Mouse (Mus musculus) stomach, embryonic 16.5 days (tissue): Measurements from ENCODE around the gene Ppm1d. TPM values are rescaled to one million over a fixed set of nuclear protein-coding genes. Genes with fewer than 3 reads are reported as not detected.
A peak's percentile ranks its signal among the peaks of the same experiment; 100 is the strongest.

Source experiments
- ATAC-seq: fragments of 200-750 bp; cut with Nextera tagmentation; 2 replicates; pipeline ENCODE4 v1.8.0; 2017; ENCODE audit warnings: moderate number of reproducible peaks, moderate TSS enrichment; ENCODE audit not compliant: insufficient read depth, low FRiP score
- H3K27ac ChIP-seq: fragments of 300-500 bp; sonication (generic); 2 replicates; pipeline ENCODE4 v1.5.1; 2014; ENCODE audit warnings: low read length
- H3K27me3 ChIP-seq: fragments of 300-500 bp; sonication (generic); 2 replicates; pipeline ENCODE4 v1.6.1; 2014; ENCODE audit warnings: low read length, control low read depth, mixed read lengths; ENCODE audit not compliant: control insufficient read depth, insufficient read depth
- H3K36me3 ChIP-seq: fragments of 300-500 bp; sonication (generic); 2 replicates; pipeline ENCODE4 v1.6.1; 2014; ENCODE audit warnings: low read length; ENCODE audit not compliant: control insufficient read depth, insufficient read depth
- H3K4me1 ChIP-seq: fragments of 300-500 bp; sonication (generic); 2 replicates; pipeline ENCODE4 v1.6.1; 2014; ENCODE audit warnings: low read length, control low read depth, mixed read lengths; ENCODE audit not compliant: control insufficient read depth, insufficient read depth
- H3K4me2 ChIP-seq: fragments of 300-500 bp; sonication (generic); 2 replicates; pipeline ENCODE4 v1.6.1; 2014; ENCODE audit warnings: low read depth, low read length, mixed read lengths
- H3K4me3 ChIP-seq: fragments of 300-500 bp; sonication (generic); replicated peaks from 2 replicates; pipeline ENCODE4 v1.5.1; 2014; ENCODE audit warnings: mild to moderate bottlenecking, low read length
- H3K9ac ChIP-seq: fragments of 300-500 bp; sonication (generic); 2 replicates; pipeline ENCODE4 v1.6.1; 2014; ENCODE audit warnings: low read length
- H3K9me3 ChIP-seq: fragments of 300-500 bp; sonication (generic); replicated peaks from 2 replicates; pipeline ENCODE4 v1.6.1; 2016; ENCODE audit warnings: low read length, control low read depth; ENCODE audit not compliant: control insufficient read depth
- WGBS: fragments of 180-500 bp; shearing (Covaris S2); extraction: QIAGEN DNeasy Blood & Tissue Kit; methylation state at CpG from one replicate; pipeline ENCODE4 v1.1.7; 2014; 5-methylcytosine and 5-hydroxymethylcytosine counted together
- polyA plus RNA-seq: library from polyadenylated mRNA; unstranded; fragments of >200 nt; fragmentation: Nextera tagmentation; extraction: Ambion mirVana; gene quantifications from 2 replicates; pipeline ENCODE4 v1.2.1, GENCODE M21; 2015

The Ppm1d gene
- polyA plus RNA-seq, 1 experiment from 2014 or later, result 10.3 TPM

- peak overlapping the region; percentile 82 for H3K4me2 ChIP-seq
- 51% methylated on average over 4 of the region's 4 CpGs for WGBS
- no peaks in the 10 kb centered on the region for H3K9me3 ChIP-seq
- H3K9ac ChIP-seq, result no peak overlapping the region; the same call in 1 of the 2 replicates
- peak overlapping the region; percentile 73 for H3K4me3 ChIP-seq
- no peaks in the 10 kb centered on the region for H3K27me3 ChIP-seq
- no peak for ATAC-seq
- H3K36me3 ChIP-seq, result no peaks in the 10 kb centered on the region
- H3K27ac ChIP-seq, result no peak overlapping the region
- H3K4me1 ChIP-seq, result peaks cover 3% of the 10 kb centered on the region; the same call in 1 of the 2 replicates
Measured at GRCm38 (mm10) chr11:85353819-85354218, 42.8 kb downstream of the Ppm1d start.

GRCm38 (mm10) chr11:85359641-85360040 is 48.6 kb downstream of the Ppm1d start:
- Histone ChIP-seq H3K36me3 (no peaks in the 10 kb centered on the region), H3K27ac (no peak overlapping the region), H3K4me1 (no peaks in the 10 kb centered on the region), H3K9me3 (no peaks in the 10 kb centered on the region), H3K27me3 (no peaks in the 10 kb centered on the region), H3K9ac (no peak overlapping the region), H3K4me3 (no peak overlapping the region), H3K4me2 (no peak overlapping the region)
- WGBS, result 91% methylated on average over 6 of the region's 6 CpGs
- ATAC-seq, result no peak

GRCm38 (mm10) chr11:85361621-85362020 is 50.6 kb downstream of the Ppm1d start:
- H3K36me3 ChIP-seq, result no peaks in the 10 kb centered on the region
- no peaks in the 10 kb centered on the region for H3K4me1 ChIP-seq
- 87% methylated on average over 8 of the region's 8 CpGs for WGBS
- no peak overlapping the region for H3K4me3 ChIP-seq
- H3K27ac ChIP-seq, result no peak overlapping the region
- no peak for ATAC-seq
- no peaks in the 10 kb centered on the region for H3K9me3 ChIP-seq
- no peaks in the 10 kb centered on the region for H3K27me3 ChIP-seq
- no peak overlapping the region for H3K4me2 ChIP-seq
- H3K9ac ChIP-seq, result no peak overlapping the region

GRCm38 (mm10) chr11:85366168-85366567 is 55.1 kb downstream of the Ppm1d start:
- H3K4me1 ChIP-seq, result no peaks in the 10 kb centered on the region
- H3K9ac ChIP-seq, result no peak overlapping the region
- H3K9me3 ChIP-seq, result no peaks in the 10 kb centered on the region
- H3K27ac ChIP-seq, result no peak overlapping the region
- ATAC-seq, result no peak
- H3K4me3 ChIP-seq, result no peak overlapping the region
- 87% methylated on average over 3 of the region's 3 CpGs for WGBS
- no peaks in the 10 kb centered on the region for H3K36me3 ChIP-seq
- H3K4me2 ChIP-seq, result no peak overlapping the region
- no peaks in the 10 kb centered on the region for H3K27me3 ChIP-seq

GRCm38 (mm10) chr11:85367823-85368222 is 56.8 kb downstream of the Ppm1d start:
- H3K4me3 ChIP-seq, result no peak overlapping the region
- 76% methylated on average over 3 of the region's 3 CpGs for WGBS
- H3K36me3 ChIP-seq, result no peaks in the 10 kb centered on the region
- no peak overlapping the region for H3K9ac ChIP-seq
- no peaks in the 10 kb centered on the region for H3K9me3 ChIP-seq
- H3K27me3 ChIP-seq, result no peaks in the 10 kb centered on the region
- no peak overlapping the region for H3K4me2 ChIP-seq
- no peaks in the 10 kb centered on the region for H3K4me1 ChIP-seq
- H3K27ac ChIP-seq, result no peak overlapping the region
- ATAC-seq, result peak; percentile 37; the same call in 1 of the 2 replicates

GRCm38 (mm10) chr11:85379091-85379490 is 68.0 kb downstream of the Ppm1d start:
- H3K27ac ChIP-seq, result no peak overlapping the region
- ATAC-seq, result no peak
- 81% methylated on average over 3 of the region's 3 CpGs for WGBS

GRCm38 (mm10) chr11:85380046-85380445 is 69.0 kb downstream of the Ppm1d start:
- no peak overlapping the region for H3K27ac ChIP-seq
- WGBS, result 18% methylated on average over 1 of the region's 1 CpGs
- 0 out of 2 replicates have a peak, but pooled peaks cover 3% of the 10 kb centered on the region for H3K36me3 ChIP-seq
- no peak overlapping the region for H3K9ac ChIP-seq
- no peak for ATAC-seq
- no peaks in the 10 kb centered on the region for H3K4me1 ChIP-seq
- H3K9me3 ChIP-seq, result no peaks in the 10 kb centered on the region
- H3K27me3 ChIP-seq, result no peaks in the 10 kb centered on the region
- no peak overlapping the region for H3K4me2 ChIP-seq
- H3K4me3 ChIP-seq, result no peak overlapping the region

More at GRCm38 (mm10) chr11:85379091-85379490, 68.0 kb downstream of the Ppm1d start:
- Histone ChIP-seq H3K36me3 (0 out of 2 replicates have a peak, but pooled peaks cover 3% of the 10 kb centered on the region), H3K9ac (no peak overlapping the region), H3K9me3 (no peaks in the 10 kb centered on the region), H3K4me1 (no peaks in the 10 kb centered on the region), H3K4me3 (no peak overlapping the region), H3K27me3 (no peaks in the 10 kb centered on the region), H3K4me2 (no peak overlapping the region)

GRCm38 (mm10) chr11:85382055-85382454 is 71.0 kb downstream of the Ppm1d start:
- no peak overlapping the region for H3K9ac ChIP-seq
- no peaks in the 10 kb centered on the region for H3K36me3 ChIP-seq
- no peak for ATAC-seq
- no peaks in the 10 kb centered on the region for H3K27me3 ChIP-seq
- WGBS, result 12% methylated on average over 4 of the region's 4 CpGs
- H3K4me2 ChIP-seq, result no peak overlapping the region
- H3K9me3 ChIP-seq, result no peaks in the 10 kb centered on the region
- H3K4me1 ChIP-seq, result no peaks in the 10 kb centered on the region
- no peak overlapping the region for H3K4me3 ChIP-seq
- H3K27ac ChIP-seq, result no peak overlapping the region

GRCm38 (mm10) chr11:85383975-85384821 is 73.2 kb downstream of the Ppm1d start:
- no peaks in the 10 kb centered on the region for H3K9me3 ChIP-seq
- H3K27ac ChIP-seq, result no peak overlapping the region
- no peak for ATAC-seq
- H3K4me1 ChIP-seq, result no peaks in the 10 kb centered on the region
- WGBS, result 86% methylated on average over 7 of the region's 7 CpGs
- no peaks in the 10 kb centered on the region for H3K36me3 ChIP-seq
- H3K27me3 ChIP-seq, result no peaks in the 10 kb centered on the region
- no peak overlapping the region for H3K9ac ChIP-seq
- no peak overlapping the region for H3K4me2 ChIP-seq
- H3K4me3 ChIP-seq, result no peak overlapping the region
